Mouse (Mus musculus) embryonic facial prominence, embryonic 12.5 days (tissue): ENCODE measurements around the gene Gm20425. TPM values are rescaled to one million over a fixed set of nuclear protein-coding genes. Genes with fewer than 3 reads are reported as not detected.

Experiments
- ATAC-seq: fragments of 200-750 bp; cut with Nextera tagmentation; 2 replicates; pipeline ENCODE4 v1.8.0; 2017; ENCODE audit not compliant: insufficient number of reproducible peaks, insufficient read depth, low FRiP score, low TSS enrichment
- H3K27ac ChIP-seq: fragments of 300-500 bp; sonication (generic); 2 replicates; pipeline ENCODE4 v1.5.1; 2016; ENCODE audit warnings: mild to moderate bottlenecking
- H3K27me3 ChIP-seq: fragments of 300-500 bp; sonication (generic); 2 replicates; pipeline ENCODE4 v1.6.1; 2016; ENCODE audit warnings: mild to moderate bottlenecking, moderate library complexity
- H3K36me3 ChIP-seq: fragments of 300-500 bp; sonication (generic); 2 replicates; pipeline ENCODE4 v1.6.1; 2016; ENCODE audit warnings: mild to moderate bottlenecking
- H3K4me1 ChIP-seq: fragments of 300-500 bp; sonication (generic); 2 replicates; pipeline ENCODE4 v1.6.1; 2016
- H3K4me2 ChIP-seq: fragments of 300-500 bp; sonication (generic); replicated peaks from 2 replicates; pipeline ENCODE4 v1.6.1; 2016; ENCODE audit warnings: mild to moderate bottlenecking, moderate library complexity
- H3K4me3 ChIP-seq: fragments of 300-500 bp; sonication (generic); 2 replicates; pipeline ENCODE4 v1.5.1; 2016; ENCODE audit warnings: mild to moderate bottlenecking
- H3K9ac ChIP-seq: fragments of 300-500 bp; sonication (generic); 2 replicates; pipeline ENCODE4 v1.6.1; 2016; ENCODE audit warnings: mild to moderate bottlenecking, moderate library complexity
- H3K9me3 ChIP-seq: fragments of 300-500 bp; sonication (generic); 2 replicates; pipeline ENCODE4 v1.6.1; 2016; ENCODE audit warnings: mild to moderate bottlenecking, moderate library complexity
- WGBS: fragments of 180-500 bp; shearing (Covaris S2); methylation state at CpG from one replicate; pipeline ENCODE4 v1.1.7; 2016; 5-methylcytosine and 5-hydroxymethylcytosine counted together
- polyA plus RNA-seq: library from polyadenylated mRNA; unstranded; fragments of >200 nt; fragmentation: Nextera tagmentation; extraction: Ambion mirVana; gene quantifications from 2 replicates; pipeline ENCODE4 v1.2.1, GENCODE M21; 2016

Gm20425 gene
- polyA plus RNA-seq, result 0.60 and 2.9 TPM in 2 replicates

DNA sequence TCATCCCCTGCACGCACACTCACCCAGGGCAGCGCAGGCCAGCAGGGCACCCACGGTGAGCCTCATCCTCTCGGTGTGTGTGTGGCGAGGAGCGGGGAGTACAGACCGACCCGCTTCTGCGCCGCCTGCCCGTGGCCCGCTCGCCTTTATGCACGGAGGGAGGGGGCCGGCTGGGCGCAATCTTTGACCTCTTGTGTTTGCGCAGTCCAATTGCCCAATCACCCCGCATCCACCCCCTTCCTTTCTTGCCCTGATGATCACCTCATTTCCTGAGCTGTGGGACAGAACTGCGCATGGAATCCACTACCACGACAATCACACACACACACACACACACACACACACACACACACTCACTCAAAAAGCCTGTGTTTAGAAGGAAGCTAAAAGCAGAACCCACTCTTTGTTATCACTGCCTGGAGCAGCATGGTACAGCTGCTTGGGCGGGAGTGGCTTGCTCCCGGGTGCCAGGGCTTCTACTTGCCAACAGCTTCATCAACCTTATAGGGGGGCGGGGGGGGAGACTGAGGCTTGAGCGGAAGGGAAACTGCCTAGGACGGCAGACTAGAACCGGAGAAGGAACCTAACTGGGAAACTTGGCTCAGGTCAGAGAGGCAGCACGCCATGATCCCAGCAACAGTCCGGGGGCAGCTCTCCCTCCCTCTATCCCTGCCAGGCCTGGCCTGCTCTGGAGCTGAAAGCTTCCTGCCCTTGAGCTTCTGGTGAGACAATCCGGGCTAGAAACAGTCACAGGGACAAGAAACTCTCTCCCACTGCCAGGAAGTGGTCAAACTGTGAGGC, at the start of gene Gm20425, which contains the start of gene Trf:
Gene Gm20425, minus strand, starts transcription at position 157 of the 801 bp plus-strand sequence.
Gene Trf, minus strand, starts transcription at position 294 of the 801 bp plus-strand sequence.
- H3K27ac ChIP-seq, result peak within 1 kb of the TSS; percentile 46; the same call in 1 of the 2 replicates

GRCm38 (mm10) chr9:103276876-103277275, 46.8 kb upstream of the Gm20425 start:
- Histone ChIP-seq H3K27me3 (no peaks in the 10 kb centered on the region), H3K4me1 (no peaks in the 10 kb centered on the region), H3K4me3 (no peak overlapping the region), H3K9ac (no peak overlapping the region), H3K27ac (no peak overlapping the region), H3K4me2 (no peak overlapping the region), H3K9me3 (no peaks in the 10 kb centered on the region), H3K36me3 (no peaks in the 10 kb centered on the region)
- no peak for ATAC-seq
- WGBS, result 79% methylated on average over 6 of the region's 6 CpGs

More for the DNA sequence above, at the start of gene Gm20425, which contains the start of gene Trf:
- H3K9ac ChIP-seq, result peak within 1 kb of the TSS; percentile 15; the same call in 1 of the 2 replicates
- 49% methylated on average over 29 of the region's 29 CpGs for WGBS
- ATAC-seq, result no peak
- peak within 1 kb of the TSS; percentile 41 for H3K4me2 ChIP-seq
- peaks cover 10% of the 10 kb centered on the region for H3K4me1 ChIP-seq
- no peaks in the 10 kb centered on the region for H3K27me3 ChIP-seq
- no peak within 1 kb of the TSS for H3K4me3 ChIP-seq
- H3K9me3 ChIP-seq, result no peaks in the 10 kb centered on the region
- no peaks in the 10 kb centered on the region for H3K36me3 ChIP-seq

DNA sequence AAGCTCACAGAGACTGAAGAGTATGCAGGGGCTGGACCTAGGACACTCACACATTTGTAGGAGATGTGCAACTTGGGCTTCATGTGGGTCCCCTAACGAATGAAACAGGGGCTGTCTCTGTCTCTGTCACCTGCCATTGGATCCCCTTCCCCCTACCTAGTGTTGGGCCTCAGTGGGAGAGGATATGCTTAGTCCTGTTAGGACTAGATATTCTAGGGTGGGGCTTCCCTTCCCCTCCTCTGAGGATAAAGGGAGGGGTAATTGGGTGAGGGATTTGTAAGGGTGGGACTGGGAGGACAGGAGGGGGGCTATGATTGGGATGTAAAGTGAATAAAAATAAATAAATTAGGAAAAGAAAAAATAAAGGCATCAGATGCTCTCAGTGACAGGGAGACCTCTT, 45.6 kb upstream of the Gm20425 start:
- no peaks in the 10 kb centered on the region for H3K9me3 ChIP-seq
- no peak for ATAC-seq
- no peak overlapping the region for H3K4me2 ChIP-seq
- H3K4me1 ChIP-seq, result no peaks in the 10 kb centered on the region
- no peaks in the 10 kb centered on the region for H3K27me3 ChIP-seq
- H3K27ac ChIP-seq, result no peak overlapping the region
- WGBS, result 71% methylated on average over 1 of the region's 1 CpGs
- no peak overlapping the region for H3K4me3 ChIP-seq
- no peak overlapping the region for H3K9ac ChIP-seq
- no peaks in the 10 kb centered on the region for H3K36me3 ChIP-seq

DNA sequence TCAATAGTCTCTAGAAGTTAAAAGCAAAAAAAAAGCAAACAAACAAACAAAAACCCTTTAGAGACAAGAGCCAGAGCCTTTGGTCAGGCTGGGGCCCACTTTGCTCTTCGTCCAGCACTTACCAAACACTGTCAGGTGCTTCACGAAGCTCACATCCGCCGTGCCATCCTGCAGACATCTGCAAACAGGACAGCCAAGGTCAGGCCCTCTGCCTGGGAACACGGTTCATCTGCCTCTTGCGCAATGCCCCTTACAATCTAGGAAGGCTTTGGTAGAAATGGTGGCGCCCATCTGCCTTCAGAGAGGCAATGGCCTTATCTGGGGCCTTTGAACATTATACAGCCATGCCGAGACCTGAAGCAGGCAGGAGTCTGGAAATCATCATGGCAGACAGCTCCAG, 44.7 kb upstream of the Gm20425 start:
- Histone ChIP-seq H3K27me3 (no peaks in the 10 kb centered on the region), H3K4me3 (no peak overlapping the region), H3K4me2 (no peak overlapping the region), H3K4me1 (no peaks in the 10 kb centered on the region), H3K9ac (no peak overlapping the region), H3K27ac (no peak overlapping the region), H3K36me3 (no peaks in the 10 kb centered on the region), H3K9me3 (no peaks in the 10 kb centered on the region)
- 80% methylated on average over 8 of the region's 8 CpGs for WGBS
- no peak for ATAC-seq

DNA sequence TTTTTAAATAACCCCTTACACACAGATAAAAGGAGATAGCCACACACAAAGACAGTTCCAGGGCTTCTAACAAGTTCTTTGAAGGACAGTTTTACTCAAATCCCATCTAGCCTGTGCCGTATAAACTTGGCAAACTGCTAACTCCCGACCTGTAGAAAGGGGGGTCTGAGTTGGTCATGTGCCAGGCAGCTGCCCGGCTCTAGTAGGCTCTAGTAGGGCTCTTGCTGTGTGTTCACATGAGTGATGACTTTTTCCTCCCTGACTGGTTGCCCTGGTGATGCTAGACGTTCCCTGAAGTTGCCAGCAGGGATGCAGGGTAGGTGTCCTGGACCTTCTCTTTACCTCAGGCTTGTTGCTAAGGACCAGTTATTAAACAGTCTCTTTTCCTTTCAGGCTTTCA, 41.0 kb upstream of the Gm20425 start:
- no peak overlapping the region for H3K27ac ChIP-seq
- no peak overlapping the region for H3K4me3 ChIP-seq
- no peaks in the 10 kb centered on the region for H3K36me3 ChIP-seq
- H3K9ac ChIP-seq, result no peak overlapping the region
- H3K27me3 ChIP-seq, result no peaks in the 10 kb centered on the region
- ATAC-seq, result no peak
- WGBS, result 49% methylated on average over 4 of the region's 4 CpGs
- H3K4me2 ChIP-seq, result no peak overlapping the region
- no peaks in the 10 kb centered on the region for H3K9me3 ChIP-seq
- H3K4me1 ChIP-seq, result no peaks in the 10 kb centered on the region

DNA sequence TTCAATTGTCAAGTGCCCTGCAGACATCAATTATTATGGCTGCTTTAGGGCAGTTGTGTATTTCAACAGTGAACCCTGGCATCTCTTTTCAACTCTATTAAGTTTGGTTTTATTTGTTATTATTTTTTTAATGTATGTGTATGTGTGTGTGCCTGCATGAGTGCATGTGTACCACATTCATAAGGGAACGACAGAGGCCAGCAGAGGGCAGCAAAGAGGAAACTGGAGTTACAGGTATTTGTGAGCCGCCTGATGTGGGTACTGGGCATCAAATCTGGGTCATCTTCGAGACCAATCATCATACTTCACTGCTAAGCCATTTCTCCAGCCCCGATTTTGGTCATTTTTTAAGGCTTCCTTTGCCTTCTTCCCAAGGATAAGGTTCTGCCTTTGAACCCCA, 35.7 kb upstream of the Gm20425 start:
- Histone ChIP-seq H3K9ac (no peak overlapping the region), H3K9me3 (no peaks in the 10 kb centered on the region), H3K4me3 (no peak overlapping the region), H3K27ac (no peak overlapping the region), H3K4me1 (no peaks in the 10 kb centered on the region), H3K27me3 (no peaks in the 10 kb centered on the region), H3K4me2 (no peak overlapping the region), H3K36me3 (no peaks in the 10 kb centered on the region)
- no peak for ATAC-seq
- WGBS, result 86% methylated on average over 4 of the region's 4 CpGs

- Histone ChIP-seq H3K4me2 (no peak overlapping the region), H3K4me1 (no peaks in the 10 kb centered on the region), H3K27me3 (no peaks in the 10 kb centered on the region), H3K4me3 (no peak overlapping the region), H3K36me3 (no peaks in the 10 kb centered on the region), H3K9me3 (no peaks in the 10 kb centered on the region), H3K27ac (no peak overlapping the region), H3K9ac (no peak overlapping the region)
- 83% methylated on average over 5 of the region's 5 CpGs for WGBS
- ATAC-seq, result no peak
These were observed 22.8 kb upstream of the Gm20425 start for GRCm38 (mm10) chr9:103252906-103253305.

DNA sequence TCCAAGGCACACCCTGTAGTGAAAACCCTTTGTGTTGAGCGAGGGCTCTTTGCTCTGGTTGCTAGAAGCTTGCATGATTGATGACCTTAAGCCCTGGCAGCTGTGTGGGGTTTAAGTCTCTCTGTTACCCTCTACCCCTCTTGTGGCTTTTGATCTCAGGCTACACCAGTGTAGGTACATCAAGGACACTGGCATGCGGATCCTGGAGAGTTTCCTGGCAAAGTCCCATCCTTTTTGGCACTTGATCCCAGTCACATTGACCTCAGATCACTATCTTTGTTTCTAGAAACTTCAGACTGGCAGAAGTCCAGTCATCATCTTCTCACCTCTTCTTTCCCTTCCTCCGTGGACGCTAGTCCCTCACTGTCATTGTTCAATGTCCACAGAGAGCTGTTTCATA, 18.5 kb upstream of the Gm20425 start:
- ATAC-seq, result no peak
- no peaks in the 10 kb centered on the region for H3K9me3 ChIP-seq

DNA sequence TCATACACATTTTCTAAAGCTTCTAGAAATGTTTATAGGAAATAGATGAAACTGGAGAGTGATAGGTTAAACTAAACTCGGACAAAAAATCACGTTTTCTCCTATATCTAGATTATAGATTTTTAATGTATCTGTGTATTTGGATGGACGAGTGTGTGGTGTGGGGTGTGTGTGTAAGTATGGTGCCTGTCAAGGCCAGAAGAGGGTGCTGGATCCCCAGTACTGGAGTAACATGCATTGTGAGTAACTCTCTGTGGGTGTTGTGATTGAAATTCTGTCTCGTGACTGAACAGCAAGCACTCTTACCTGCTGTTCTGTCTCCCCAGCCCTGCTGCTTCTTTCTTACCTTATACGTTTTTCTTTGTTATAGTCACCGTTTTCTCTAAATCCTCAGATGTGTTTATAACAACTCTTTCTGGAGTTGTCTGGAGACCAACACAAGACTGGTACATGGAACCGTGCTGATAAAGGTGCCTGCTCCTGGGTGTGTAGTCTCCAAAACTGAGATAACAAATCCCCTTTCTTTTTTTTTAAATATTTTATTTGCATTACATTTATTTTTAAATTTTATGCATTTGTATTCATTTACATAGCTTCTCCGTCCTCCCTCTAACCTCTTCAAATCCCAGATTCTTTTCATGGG, 16.5 kb upstream of the Gm20425 start:
- Histone ChIP-seq H3K27me3 (no peaks in the 10 kb centered on the region), H3K9me3 (no peaks in the 10 kb centered on the region), H3K27ac (no peak overlapping the region), H3K36me3 (no peaks in the 10 kb centered on the region), H3K4me1 (no peaks in the 10 kb centered on the region), H3K4me2 (no peak overlapping the region), H3K4me3 (no peak overlapping the region), H3K9ac (no peak overlapping the region)
- ATAC-seq, result no peak
- 84% methylated on average over 8 of the region's 8 CpGs for WGBS

More for the DNA sequence above, 18.5 kb upstream of the Gm20425 start:
- H3K36me3 ChIP-seq, result no peaks in the 10 kb centered on the region
- no peak overlapping the region for H3K9ac ChIP-seq
- H3K27ac ChIP-seq, result no peak overlapping the region
- H3K27me3 ChIP-seq, result no peaks in the 10 kb centered on the region
- no peak overlapping the region for H3K4me3 ChIP-seq
- no peak overlapping the region for H3K4me2 ChIP-seq
- H3K4me1 ChIP-seq, result no peaks in the 10 kb centered on the region
- 67% methylated on average over 4 of the region's 4 CpGs for WGBS

DNA sequence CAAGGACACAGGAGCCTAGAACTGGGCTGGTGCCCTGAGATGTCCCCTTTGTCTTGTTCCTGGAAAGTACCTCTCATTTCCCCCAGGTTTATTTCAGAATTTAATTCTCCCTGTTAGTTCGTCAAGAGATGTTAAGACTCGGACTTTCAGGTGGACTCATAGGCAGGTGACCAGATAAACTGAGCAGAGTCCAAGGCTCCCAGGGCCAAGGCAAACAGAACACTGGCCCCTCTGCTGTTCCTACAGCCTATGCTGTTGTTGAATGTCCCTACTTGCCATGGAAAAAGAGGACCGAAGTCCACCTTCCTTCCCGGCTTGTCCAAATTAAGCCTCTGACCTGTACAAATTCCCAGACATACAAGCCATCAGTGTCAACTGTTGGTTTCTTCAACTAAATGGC, 13.5 kb upstream of the Gm20425 start:
- H3K4me2 ChIP-seq, result no peak overlapping the region
- H3K4me3 ChIP-seq, result no peak overlapping the region
- no peaks in the 10 kb centered on the region for H3K27me3 ChIP-seq
- WGBS, result 95% methylated on average over 4 of the region's 4 CpGs
- no peaks in the 10 kb centered on the region for H3K4me1 ChIP-seq
- H3K9ac ChIP-seq, result no peak overlapping the region
- no peaks in the 10 kb centered on the region for H3K36me3 ChIP-seq
- no peak overlapping the region for H3K27ac ChIP-seq
- ATAC-seq, result no peak
- no peaks in the 10 kb centered on the region for H3K9me3 ChIP-seq

GRCm38 (mm10) chr9:103241206-103241605, 11.1 kb upstream of the Gm20425 start:
- no peak overlapping the region for H3K4me3 ChIP-seq
- H3K9me3 ChIP-seq, result no peaks in the 10 kb centered on the region
- H3K27ac ChIP-seq, result no peak overlapping the region
- no peaks in the 10 kb centered on the region for H3K4me1 ChIP-seq
- 78% methylated on average over 2 of the region's 2 CpGs for WGBS
- H3K27me3 ChIP-seq, result no peaks in the 10 kb centered on the region
- no peaks in the 10 kb centered on the region for H3K36me3 ChIP-seq
- no peak for ATAC-seq
- H3K9ac ChIP-seq, result no peak overlapping the region
- no peak overlapping the region for H3K4me2 ChIP-seq

- Histone ChIP-seq H3K9ac (no peak overlapping the region), H3K27ac (no peak overlapping the region), H3K36me3 (no peaks in the 10 kb centered on the region), H3K4me3 (no peak overlapping the region), H3K9me3 (no peaks in the 10 kb centered on the region), H3K4me2 (no peak overlapping the region), H3K27me3 (no peaks in the 10 kb centered on the region), H3K4me1 (no peaks in the 10 kb centered on the region)
- ATAC-seq, result no peak
- WGBS, result 83% methylated on average over 6 of the region's 6 CpGs
These were observed 9.4 kb upstream of the Gm20425 start for GRCm38 (mm10) chr9:103239471-103239870.
